Comparison of ENCODE assay signal across 14 mouse cellular contexts in the genomic region with DNA sequence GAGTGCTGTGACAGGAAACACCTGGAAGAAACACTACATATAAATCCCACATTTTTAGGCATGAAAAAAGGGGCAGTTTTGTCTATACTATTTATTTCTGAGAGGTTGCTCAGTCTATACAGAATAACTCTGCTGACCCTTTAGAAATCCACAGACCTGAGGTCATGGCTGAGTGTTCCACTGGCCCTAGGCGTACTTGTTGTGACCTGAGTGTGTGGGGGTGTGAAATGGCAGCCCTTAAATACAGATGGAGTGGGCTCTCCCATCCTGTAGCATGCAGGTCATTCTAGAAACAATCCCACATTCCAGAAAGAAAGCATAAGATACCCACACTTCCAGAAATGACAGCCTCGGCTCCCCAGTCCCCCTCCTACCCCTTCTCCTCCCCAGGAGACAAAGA.
DNase-seq lines count a peak whose midpoint lies in the region; ATAC-seq and TF ChIP-seq lines count a peak whose summit lies in the region.
"Had no signal": no experiment of that assay in that cellular context is flagged by ENCODE, and none has a peak within 500 bp of the region (broad histone marks: within the 10 kb centered on the region; RNA-seq: fewer than 3 reads in every experiment).

No protein-coding gene starts in this region.

- peaks cover 19% of the 10 kb centered on the region for H3K36me3 ChIP-seq in midbrain, embryonic 10.5 days
- H3K36me3 ChIP-seq in midbrain, postnatal 0 days (ENCODE audit: insufficient read depth, low read length) = no peaks in the 10 kb centered on the region
- H3K36me3 ChIP-seq in forebrain, embryonic 16.5 days (ENCODE audit: control insufficient read depth, insufficient read depth) = peaks cover 8% of the 10 kb centered on the region; the same call in 1 of the 2 replicates
- 0 out of 2 replicates have a peak, but pooled peaks cover 2% of the 10 kb centered on the region for H3K36me3 ChIP-seq in limb, embryonic 14.5 days (ENCODE audit: control insufficient read depth, insufficient read depth, low read length)
- 0 out of 2 replicates have a peak, but pooled peaks cover 3% of the 10 kb centered on the region for H3K36me3 ChIP-seq in stomach, embryonic 16.5 days (ENCODE audit: control insufficient read depth, insufficient read depth, low read length)
- H3K36me3 ChIP-seq: G1E; heart, embryonic 15.5 days had no signal

- H3K4me3 ChIP-seq in midbrain, embryonic 10.5 days = no peak overlapping the region
- H3K4me3 ChIP-seq in midbrain, postnatal 0 days (ENCODE audit: low read depth, low read length) = no peak overlapping the region
- no peak overlapping the region for H3K4me3 ChIP-seq in forebrain, embryonic 16.5 days (replicated peaks; ENCODE audit: low read length)
- no peak overlapping the region for H3K4me3 ChIP-seq in limb, embryonic 14.5 days (replicated peaks; ENCODE audit: low read length)
- no peak overlapping the region for H3K4me3 ChIP-seq in stomach, embryonic 16.5 days (replicated peaks; ENCODE audit: low read length)
- H3K4me3 ChIP-seq: heart, embryonic 15.5 days had no signal

- no peak for DNase-seq in midbrain, embryonic 10.5 days (ENCODE audit: low spot score)
- no peak for DNase-seq in midbrain, postnatal 0 days (ENCODE audit: low spot score)
- DNase-seq in limb, embryonic 14.5 days (ENCODE audit: low spot score) = no peak
- DNase-seq in layer of hippocampus, adult 8-10 months (ENCODE audit: low spot score in 2 of 2) = no peak
- no peak for DNase-seq in ovary, adult 18-20 months (ENCODE audit: low spot score)
- no peak for DNase-seq in kidney, adult 9 months
- DNase-seq: adrenal gland, postnatal 14 days; lung, adult 18-20 months; thymus, postnatal 25 days had no signal

- WGBS in midbrain, embryonic 10.5 days = 34% methylated on average over 2 of the region's 2 CpGs
- WGBS in midbrain, postnatal 0 days = 45% methylated on average over 2 of the region's 2 CpGs
- 44% methylated on average over 2 of the region's 2 CpGs for WGBS in forebrain, embryonic 16.5 days
- 34% methylated on average over 2 of the region's 2 CpGs for WGBS in limb, embryonic 14.5 days
- WGBS in stomach, embryonic 16.5 days = 42% methylated on average over 2 of the region's 2 CpGs

- TF ChIP-seq CTCF in midbrain, postnatal 0 days (IDR thresholded peaks at IDR 0.05) = no peak

- no peak overlapping the region for H3K4me2 ChIP-seq in midbrain, postnatal 0 days (ENCODE audit: low read depth, low read length, poor library complexity, severe bottlenecking)
- no peak overlapping the region for H3K4me2 ChIP-seq in forebrain, embryonic 16.5 days (ENCODE audit: low read length)
- no peak overlapping the region for H3K4me2 ChIP-seq in limb, embryonic 14.5 days (replicated peaks; ENCODE audit: low read depth, low read length, severe bottlenecking)
- no peak overlapping the region for H3K4me2 ChIP-seq in stomach, embryonic 16.5 days (ENCODE audit: low read depth, low read length)
- H3K4me2 ChIP-seq: heart, embryonic 15.5 days had no signal

- no peak; the same call in 1 of the 2 replicates for ATAC-seq in midbrain, postnatal 0 days (ENCODE audit: low FRiP score)
- ATAC-seq in forebrain, embryonic 16.5 days = no peak
- ATAC-seq in limb, embryonic 14.5 days (ENCODE audit: low FRiP score, low read depth) = peak; percentile 30; the same call in 1 of the 2 replicates
- 0 out of 2 replicates have a peak, but pooled peaks have one; percentile 22 for ATAC-seq in stomach, embryonic 16.5 days (ENCODE audit: insufficient read depth, low FRiP score)
- ATAC-seq: intestine, embryonic 16.5 days had no signal

- H3K4me1 ChIP-seq in midbrain, embryonic 10.5 days = peaks cover 29% of the 10 kb centered on the region
- peaks cover 5% of the 10 kb centered on the region; the same call in 1 of the 2 replicates for H3K4me1 ChIP-seq in midbrain, postnatal 0 days (ENCODE audit: insufficient read depth, low read length)
- H3K4me1 ChIP-seq in forebrain, embryonic 16.5 days (replicated peaks; ENCODE audit: control insufficient read depth, insufficient read depth, low read length) = peaks cover 17% of the 10 kb centered on the region
- H3K4me1 ChIP-seq in limb, embryonic 14.5 days (ENCODE audit: control insufficient read depth, insufficient read depth, low read length) = peaks cover 41% of the 10 kb centered on the region
- 0 out of 2 replicates have a peak, but pooled peaks cover 6% of the 10 kb centered on the region for H3K4me1 ChIP-seq in stomach, embryonic 16.5 days (ENCODE audit: control insufficient read depth, insufficient read depth, low read length)

- peak overlapping the region; percentile 59 for H3K27ac ChIP-seq in midbrain, embryonic 10.5 days (replicated peaks)
- H3K27ac ChIP-seq in midbrain, postnatal 0 days (ENCODE audit: low read depth, low read length) = no peak overlapping the region
- no peak overlapping the region for H3K27ac ChIP-seq in forebrain, embryonic 16.5 days (ENCODE audit: low read length)
- peak overlapping the region; percentile 21; the same call in 1 of the 2 replicates for H3K27ac ChIP-seq in limb, embryonic 14.5 days (replicated peaks; ENCODE audit: low read depth, low read length)
- H3K27ac ChIP-seq in stomach, embryonic 16.5 days (ENCODE audit: low read length) = no peak overlapping the region
- H3K27ac ChIP-seq: heart, embryonic 15.5 days had no signal

- TF ChIP-seq POLR2A in limb, embryonic 14.5 days (IDR thresholded peaks at IDR 0.05; ENCODE audit: borderline replicate concordance, extremely low read depth, insufficient read depth, insufficient read length) = no peak

- no peaks in the 10 kb centered on the region for H3K27me3 ChIP-seq in midbrain, embryonic 10.5 days (ENCODE audit: low read depth, poor library complexity, severe bottlenecking)
- H3K27me3 ChIP-seq in midbrain, postnatal 0 days (ENCODE audit: insufficient read depth, low read length) = no peaks in the 10 kb centered on the region
- H3K27me3 ChIP-seq in forebrain, embryonic 16.5 days (replicated peaks; ENCODE audit: control insufficient read depth, insufficient read depth, low read length) = no peaks in the 10 kb centered on the region
- H3K27me3 ChIP-seq in limb, embryonic 14.5 days (ENCODE audit: control insufficient read depth, insufficient read depth, low read length) = no peaks in the 10 kb centered on the region
- no peaks in the 10 kb centered on the region for H3K27me3 ChIP-seq in stomach, embryonic 16.5 days (ENCODE audit: control insufficient read depth, insufficient read depth, low read length)
- H3K27me3 ChIP-seq: heart, embryonic 15.5 days had no signal

- no peaks in the 10 kb centered on the region for H3K9me3 ChIP-seq in midbrain, embryonic 10.5 days (replicated peaks)
- no peaks in the 10 kb centered on the region for H3K9me3 ChIP-seq in midbrain, postnatal 0 days (ENCODE audit: low read length)
- H3K9me3 ChIP-seq in forebrain, embryonic 16.5 days (ENCODE audit: control insufficient read depth, low read length) = no peaks in the 10 kb centered on the region
- no peaks in the 10 kb centered on the region for H3K9me3 ChIP-seq in limb, embryonic 14.5 days (ENCODE audit: control insufficient read depth, low read length)
- no peaks in the 10 kb centered on the region for H3K9me3 ChIP-seq in stomach, embryonic 16.5 days (replicated peaks; ENCODE audit: control insufficient read depth, low read length)
- H3K9me3 ChIP-seq: G1E; heart, embryonic 15.5 days had no signal

- no peak overlapping the region for H3K9ac ChIP-seq in midbrain, postnatal 0 days (replicated peaks; ENCODE audit: low read length, poor library complexity, severe bottlenecking)
- H3K9ac ChIP-seq in forebrain, embryonic 16.5 days (replicated peaks; ENCODE audit: low read depth, low read length) = peak overlapping the region; percentile 22
- no peak overlapping the region for H3K9ac ChIP-seq in limb, embryonic 14.5 days (ENCODE audit: low read depth, low read length, severe bottlenecking)
- no peak overlapping the region for H3K9ac ChIP-seq in stomach, embryonic 16.5 days (ENCODE audit: low read length)
- H3K9ac ChIP-seq: heart, embryonic 15.5 days had no signal

Comparison
In these comparisons a context has a peak if more than half of its experiments do, and no peak if none do; other contexts are left out.
1. H3K27ac ChIP-seq: peak in midbrain, embryonic 10.5 days (single experiment) and limb, embryonic 14.5 days (single experiment); none in midbrain, postnatal 0 days (single experiment), forebrain, embryonic 16.5 days (single experiment) and stomach, embryonic 16.5 days (single experiment).
2. ATAC-seq: peak in limb, embryonic 14.5 days (single experiment) and stomach, embryonic 16.5 days (single experiment); none in midbrain, postnatal 0 days (single experiment) and forebrain, embryonic 16.5 days (single experiment).